Mouse (Mus musculus): ENCODE data around the gene Slc30a9. TPM values are rescaled to one million over a fixed set of nuclear protein-coding genes. Genes with fewer than 3 reads are reported as not detected.
A peak's percentile ranks its signal among the peaks of the same experiment; 100 is the strongest.

Slc30a9 gene
- polyA plus RNA-seq (2014; fragmentation: Nextera tagmentation; extraction: Ambion mirVana): 195 and 207 TPM in 2 replicates

DNA sequence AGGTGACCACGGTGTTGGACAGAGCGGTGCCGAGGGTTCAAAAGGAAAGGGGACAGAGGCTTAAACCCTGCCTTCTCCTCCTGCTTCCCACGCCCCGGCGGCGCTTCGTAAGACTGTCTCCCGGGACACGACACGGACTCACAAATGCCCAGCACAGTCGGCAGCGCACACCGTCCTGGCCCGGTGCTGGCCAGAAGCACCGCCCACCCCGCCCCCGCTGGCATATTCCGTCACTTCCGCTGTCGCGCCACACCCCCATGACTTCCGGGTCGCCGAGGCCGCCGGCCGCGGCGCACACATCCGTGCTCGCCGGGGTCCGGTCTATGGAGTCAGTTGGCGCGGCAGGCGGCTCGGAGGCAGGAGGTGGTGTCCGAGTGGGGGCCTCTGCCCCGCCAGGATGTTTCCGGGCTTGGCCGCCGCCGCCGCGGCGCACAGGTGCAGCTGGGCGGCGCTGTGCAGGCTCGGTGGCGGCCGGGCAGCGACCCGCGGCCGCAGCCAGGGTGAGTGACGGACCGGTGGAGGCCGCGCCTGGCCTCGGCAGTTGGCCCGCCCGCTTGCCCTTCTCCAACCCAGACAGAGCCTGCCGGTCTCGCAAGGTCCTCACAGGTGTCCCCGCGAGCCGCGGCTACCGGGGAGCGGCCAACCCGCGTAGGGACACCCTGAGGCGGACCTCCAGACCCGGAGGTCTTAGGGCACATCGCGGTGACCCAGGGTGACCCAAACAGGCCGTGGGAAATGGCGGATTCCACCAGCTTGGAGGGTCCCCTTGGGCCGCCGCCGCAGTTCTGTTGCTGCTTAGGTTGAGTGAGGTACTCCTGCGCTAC is at the start of gene Slc30a9:
Slc30a9 (plus strand) TSS at position 258 of the 824 bp plus-strand sequence.
- under 1% methylated on average over 83 of the region's 83 CpGs for WGBS

DNA sequence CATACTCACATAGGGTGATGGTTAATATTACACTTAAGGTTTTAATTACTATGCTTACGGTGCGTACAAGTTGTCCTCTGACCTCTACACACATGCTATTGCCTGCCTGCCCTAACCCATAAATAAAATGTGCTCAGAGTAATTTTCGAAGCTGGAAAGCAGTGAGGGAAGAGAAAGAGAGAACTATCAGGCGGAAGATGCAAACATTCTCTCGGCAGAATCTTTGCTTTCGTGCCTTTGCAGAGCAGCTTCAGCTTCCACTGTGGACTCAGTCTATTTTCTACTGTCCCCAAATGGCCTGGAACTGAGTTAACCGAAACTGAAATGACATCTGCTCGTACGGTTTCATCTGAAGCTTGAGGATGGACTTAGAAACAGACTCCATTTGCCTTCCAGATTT is 48.3 kb upstream of the Slc30a9 start:
- no peak for ATAC-seq (ENCODE audit: low FRiP score, low TSS enrichment)
- Histone ChIP-seq H3K9ac (replicated peaks; ENCODE audit: low read length) (no peak overlapping the region), H3K9me3 (ENCODE audit: control insufficient read depth, low read length) (no peaks in the 10 kb centered on the region), H3K27me3 (ENCODE audit: control insufficient read depth, insufficient read depth, low read length) (no peaks in the 10 kb centered on the region), H3K27ac (replicated peaks; ENCODE audit: low read depth, low read length) (no peak overlapping the region), H3K4me2 (ENCODE audit: low read length) (no peak overlapping the region), H3K36me3 (ENCODE audit: control insufficient read depth, insufficient read depth, low read length) (peaks cover 10% of the 10 kb centered on the region; the same call in 1 of the 2 replicates), H3K4me1 (ENCODE audit: control insufficient read depth, insufficient read depth, low read length) (peaks cover 11% of the 10 kb centered on the region), H3K4me3 (replicated peaks; ENCODE audit: low read depth, low read length) (no peak overlapping the region)
- WGBS: 90% methylated on average over 9 of the region's 9 CpGs
- DNase-seq: no peak

More for the DNA sequence above, at the start of gene Slc30a9:
- H3K4me2 ChIP-seq (ENCODE audit: low read length): peak within 1 kb of the TSS; percentile 87
- peak within 1 kb of the TSS; percentile 93 for H3K9ac ChIP-seq (replicated peaks; ENCODE audit: low read length)
- peak within 1 kb of the TSS; percentile 96 for H3K4me3 ChIP-seq (replicated peaks; ENCODE audit: low read depth, low read length)
- H3K27ac ChIP-seq (replicated peaks; ENCODE audit: low read depth, low read length): peak within 1 kb of the TSS; percentile 83
- ATAC-seq (ENCODE audit: low FRiP score, low TSS enrichment) (peak; percentile 95), DNase-seq (peak; percentile 95)
- H3K4me1 ChIP-seq (ENCODE audit: control insufficient read depth, insufficient read depth, low read length): peaks cover 10% of the 10 kb centered on the region; the same call in 1 of the 2 replicates
- H3K9me3 ChIP-seq (ENCODE audit: control insufficient read depth, low read length): no peaks in the 10 kb centered on the region
- H3K27me3 ChIP-seq (ENCODE audit: control insufficient read depth, insufficient read depth, low read length): no peaks in the 10 kb centered on the region
- H3K36me3 ChIP-seq (ENCODE audit: control insufficient read depth, insufficient read depth, low read length): no peaks in the 10 kb centered on the region

GRCm38 (mm10) chr5:67260159-67260530 is 46.6 kb upstream of the Slc30a9 start:
- Histone ChIP-seq H3K27me3 (ENCODE audit: control insufficient read depth, insufficient read depth, low read length) (no peaks in the 10 kb centered on the region), H3K9me3 (ENCODE audit: control insufficient read depth, low read length) (no peaks in the 10 kb centered on the region), H3K4me1 (ENCODE audit: control insufficient read depth, insufficient read depth, low read length) (peaks cover 11% of the 10 kb centered on the region), H3K4me2 (ENCODE audit: low read length) (peak overlapping the region; percentile 78), H3K9ac (replicated peaks; ENCODE audit: low read length) (peak overlapping the region; percentile 39), H3K36me3 (ENCODE audit: control insufficient read depth, insufficient read depth, low read length) (peaks cover 26% of the 10 kb centered on the region), H3K4me3 (replicated peaks; ENCODE audit: low read depth, low read length) (peak overlapping the region; percentile 97), H3K27ac (replicated peaks; ENCODE audit: low read depth, low read length) (0 out of 2 replicates have a peak overlapping the region, but pooled peaks have one; percentile 4)
- WGBS: under 1% methylated on average over 9 of the region's 9 CpGs
- ATAC-seq (ENCODE audit: low FRiP score, low TSS enrichment) (peak; percentile 22; the same call in 1 of the 2 replicates), DNase-seq (no peak)

GRCm38 (mm10) chr5:67260531-67261371 is 46.0 kb upstream of the Slc30a9 start, which contains the start of gene Tmem33:
Tmem33 (plus strand) TSS chr5:67260565.
- H3K9ac ChIP-seq (replicated peaks; ENCODE audit: low read length): peak within 1 kb of the TSS; percentile 86
- no peaks in the 10 kb centered on the region for H3K27me3 ChIP-seq (ENCODE audit: control insufficient read depth, insufficient read depth, low read length)
- H3K4me2 ChIP-seq (ENCODE audit: low read length): peak within 1 kb of the TSS; percentile 78
- peak within 1 kb of the TSS; percentile 91 for H3K27ac ChIP-seq (replicated peaks; ENCODE audit: low read depth, low read length)
- ATAC-seq (ENCODE audit: low FRiP score, low TSS enrichment) (peak; percentile 91), DNase-seq (peak; percentile 97)
- peak within 1 kb of the TSS; percentile 97 for H3K4me3 ChIP-seq (replicated peaks; ENCODE audit: low read depth, low read length)
- peaks cover 32% of the 10 kb centered on the region for H3K36me3 ChIP-seq (ENCODE audit: control insufficient read depth, insufficient read depth, low read length)
- H3K4me1 ChIP-seq (ENCODE audit: control insufficient read depth, insufficient read depth, low read length): peaks cover 11% of the 10 kb centered on the region
- H3K9me3 ChIP-seq (ENCODE audit: control insufficient read depth, low read length): no peaks in the 10 kb centered on the region
- under 1% methylated on average over 67 of the region's 67 CpGs for WGBS

GRCm38 (mm10) chr5:67262964-67263363 is 43.8 kb upstream of the Slc30a9 start:
- Histone ChIP-seq H3K4me3 (replicated peaks; ENCODE audit: low read depth, low read length) (no peak overlapping the region), H3K9ac (replicated peaks; ENCODE audit: low read length) (no peak overlapping the region), H3K27ac (replicated peaks; ENCODE audit: low read depth, low read length) (no peak overlapping the region), H3K27me3 (ENCODE audit: control insufficient read depth, insufficient read depth, low read length) (no peaks in the 10 kb centered on the region), H3K9me3 (ENCODE audit: control insufficient read depth, low read length) (no peaks in the 10 kb centered on the region), H3K4me1 (ENCODE audit: control insufficient read depth, insufficient read depth, low read length) (peaks cover 11% of the 10 kb centered on the region), H3K4me2 (ENCODE audit: low read length) (no peak overlapping the region), H3K36me3 (ENCODE audit: control insufficient read depth, insufficient read depth, low read length) (peaks cover 52% of the 10 kb centered on the region)
- DNase-seq (no peak), ATAC-seq (ENCODE audit: low FRiP score, low TSS enrichment) (no peak)
- 92% methylated on average over 7 of the region's 7 CpGs for WGBS

GRCm38 (mm10) chr5:67266106-67266505 is 40.6 kb upstream of the Slc30a9 start:
- H3K9ac ChIP-seq (replicated peaks; ENCODE audit: low read length): no peak overlapping the region
- peaks cover 67% of the 10 kb centered on the region for H3K36me3 ChIP-seq (ENCODE audit: control insufficient read depth, insufficient read depth, low read length)
- WGBS: 95% methylated on average over 1 of the region's 1 CpGs
- peaks cover 11% of the 10 kb centered on the region for H3K4me1 ChIP-seq (ENCODE audit: control insufficient read depth, insufficient read depth, low read length)
- no peaks in the 10 kb centered on the region for H3K9me3 ChIP-seq (ENCODE audit: control insufficient read depth, low read length)
- no peaks in the 10 kb centered on the region for H3K27me3 ChIP-seq (ENCODE audit: control insufficient read depth, insufficient read depth, low read length)
- DNase-seq: peak; percentile 24
- no peak overlapping the region for H3K4me3 ChIP-seq (replicated peaks; ENCODE audit: low read depth, low read length)
- H3K4me2 ChIP-seq (ENCODE audit: low read length): no peak overlapping the region
- H3K27ac ChIP-seq (replicated peaks; ENCODE audit: low read depth, low read length): no peak overlapping the region
- ATAC-seq (ENCODE audit: low FRiP score, low TSS enrichment): no peak

- H3K9me3 ChIP-seq (ENCODE audit: control insufficient read depth, low read length): no peaks in the 10 kb centered on the region
- DNase-seq (no peak), ATAC-seq (ENCODE audit: low FRiP score, low TSS enrichment) (no peak)
- H3K4me1 ChIP-seq (ENCODE audit: control insufficient read depth, insufficient read depth, low read length): no peaks in the 10 kb centered on the region
- H3K9ac ChIP-seq (replicated peaks; ENCODE audit: low read length): no peak overlapping the region
- WGBS: 95% methylated on average over 8 of the region's 8 CpGs
- no peak overlapping the region for H3K27ac ChIP-seq (replicated peaks; ENCODE audit: low read depth, low read length)
- H3K36me3 ChIP-seq (ENCODE audit: control insufficient read depth, insufficient read depth, low read length): peaks cover 49% of the 10 kb centered on the region
- H3K27me3 ChIP-seq (ENCODE audit: control insufficient read depth, insufficient read depth, low read length): no peaks in the 10 kb centered on the region
- H3K4me3 ChIP-seq (replicated peaks; ENCODE audit: low read depth, low read length): no peak overlapping the region
- no peak overlapping the region for H3K4me2 ChIP-seq (ENCODE audit: low read length)
Observed at GRCm38 (mm10) chr5:67269309-67269708, 37.4 kb upstream of the Slc30a9 start.

- H3K9ac ChIP-seq (replicated peaks; ENCODE audit: low read length): no peak overlapping the region
- H3K9me3 ChIP-seq (ENCODE audit: control insufficient read depth, low read length): no peaks in the 10 kb centered on the region
- no peaks in the 10 kb centered on the region for H3K27me3 ChIP-seq (ENCODE audit: control insufficient read depth, insufficient read depth, low read length)
- no peak overlapping the region for H3K4me3 ChIP-seq (replicated peaks; ENCODE audit: low read depth, low read length)
- peaks cover 8% of the 10 kb centered on the region for H3K36me3 ChIP-seq (ENCODE audit: control insufficient read depth, insufficient read depth, low read length)
- WGBS: 95% methylated on average over 9 of the region's 9 CpGs
- no peak for DNase-seq
- no peak overlapping the region for H3K27ac ChIP-seq (replicated peaks; ENCODE audit: low read depth, low read length)
- no peak for ATAC-seq (ENCODE audit: low FRiP score, low TSS enrichment)
- no peak overlapping the region for H3K4me2 ChIP-seq (ENCODE audit: low read length)
- H3K4me1 ChIP-seq (ENCODE audit: control insufficient read depth, insufficient read depth, low read length): no peaks in the 10 kb centered on the region
Observed at GRCm38 (mm10) chr5:67279407-67279806, 27.3 kb upstream of the Slc30a9 start.

All from midbrain, embryonic 14.5 days (tissue).